Mouse (Mus musculus) testis, postnatal 10 days (tissue): ENCODE data around the gene Stil.
"Not testable (repeated sequence)": the region's sequence is repeated elsewhere in the genome, so short reads cannot be mapped to it uniquely, and the experiment has no call there.

ENCODE experiments used
- DNase-seq: peaks from one replicate; pipeline ENCODE4 v3.0.0; 2021; ENCODE audit warnings: low spot score

The Stil gene

GRCm38 (mm10) chr4:114999773-115000428 lies at the start of gene Stil:
Gene Stil, plus strand, starts transcription at chr4:115000159.
- peak; percentile 97 for DNase-seq

GRCm38 (mm10) chr4:114953172-114953571 lies 46.8 kb upstream of the Stil start:
- no peak for DNase-seq

- no peak for DNase-seq
Observed at GRCm38 (mm10) chr4:114957403-114957802, 42.6 kb upstream of the Stil start.

- DNase-seq, result no peak
Observed at GRCm38 (mm10) chr4:114958231-114958630, 41.7 kb upstream of the Stil start.

GRCm38 (mm10) chr4:114958786-114959185 lies 41.2 kb upstream of the Stil start:
- DNase-seq, result no peak

- no peak for DNase-seq
Observed at GRCm38 (mm10) chr4:114959533-114959932, 40.4 kb upstream of the Stil start.

GRCm38 (mm10) chr4:114960881-114961280 lies 39.1 kb upstream of the Stil start:
- DNase-seq, result not testable (repeated sequence)

GRCm38 (mm10) chr4:114970736-114971135 lies 29.2 kb upstream of the Stil start:
- no peak for DNase-seq

GRCm38 (mm10) chr4:114973229-114973740 lies 26.7 kb upstream of the Stil start:
- no peak for DNase-seq

GRCm38 (mm10) chr4:114982619-114983018 lies 17.3 kb upstream of the Stil start:
- no peak for DNase-seq

- no peak for DNase-seq
Observed at GRCm38 (mm10) chr4:114983020-114983419, 16.9 kb upstream of the Stil start.

GRCm38 (mm10) chr4:114986211-114986590 lies 13.8 kb upstream of the Stil start:
- no peak for DNase-seq

- DNase-seq, result peak; percentile 93
Observed at GRCm38 (mm10) chr4:114986591-114987432, 13.1 kb upstream of the Stil start, which contains the start of gene Cmpk1. Gene Cmpk1, minus strand, starts transcription at chr4:114987241.

GRCm38 (mm10) chr4:114994218-114994617 lies 5.7 kb upstream of the Stil start:
- DNase-seq, result no peak

- DNase-seq, result peak; percentile 51
Observed at GRCm38 (mm10) chr4:114997051-114997450, 2.9 kb upstream of the Stil start.

GRCm38 (mm10) chr4:114999445-114999772 lies 550 bp upstream of the Stil start:
- DNase-seq, result no peak

GRCm38 (mm10) chr4:115000429-115000795 lies 453 bp downstream of the Stil start:
- no peak for DNase-seq

GRCm38 (mm10) chr4:115014276-115014675 lies 14.3 kb downstream of the Stil start:
- DNase-seq, result no peak

- DNase-seq, result no peak
Observed at GRCm38 (mm10) chr4:115019997-115020396, 20.0 kb downstream of the Stil start.

- DNase-seq, result no peak
Observed at GRCm38 (mm10) chr4:115035043-115035442, 35.1 kb downstream of the Stil start.

- DNase-seq, result peak; percentile 49
Observed at GRCm38 (mm10) chr4:115038242-115038641, 38.3 kb downstream of the Stil start.

GRCm38 (mm10) chr4:115045621-115046020 lies 45.7 kb downstream of the Stil start:
- DNase-seq, result no peak

GRCm38 (mm10) chr4:115047750-115048149 lies 47.8 kb downstream of the Stil start:
- peak; percentile 66 for DNase-seq
